Mouse (Mus musculus) c-Kit-positive CD71-positive TER-119-positive erythroid progenitor cells, embryonic 14.5 days (primary cell): Measurements from ENCODE around the gene Kcnj12.

ENCODE experiments used
- DNase-seq: peaks from one replicate; pipeline ENCODE4 v3.0.0-alpha.2; 2013; ENCODE audit warnings: low spot score

The Kcnj12 gene

GRCm38 (mm10) chr11:61111472-61111871 is 89.1 kb downstream of the Kcnj12 start:
- DNase-seq: no peak

- no peak for DNase-seq
Measured at GRCm38 (mm10) chr11:61112323-61112995, 90.1 kb downstream of the Kcnj12 start.

- DNase-seq: no peak
Measured at GRCm38 (mm10) chr11:61116226-61116625, 93.9 kb downstream of the Kcnj12 start.

DNA sequence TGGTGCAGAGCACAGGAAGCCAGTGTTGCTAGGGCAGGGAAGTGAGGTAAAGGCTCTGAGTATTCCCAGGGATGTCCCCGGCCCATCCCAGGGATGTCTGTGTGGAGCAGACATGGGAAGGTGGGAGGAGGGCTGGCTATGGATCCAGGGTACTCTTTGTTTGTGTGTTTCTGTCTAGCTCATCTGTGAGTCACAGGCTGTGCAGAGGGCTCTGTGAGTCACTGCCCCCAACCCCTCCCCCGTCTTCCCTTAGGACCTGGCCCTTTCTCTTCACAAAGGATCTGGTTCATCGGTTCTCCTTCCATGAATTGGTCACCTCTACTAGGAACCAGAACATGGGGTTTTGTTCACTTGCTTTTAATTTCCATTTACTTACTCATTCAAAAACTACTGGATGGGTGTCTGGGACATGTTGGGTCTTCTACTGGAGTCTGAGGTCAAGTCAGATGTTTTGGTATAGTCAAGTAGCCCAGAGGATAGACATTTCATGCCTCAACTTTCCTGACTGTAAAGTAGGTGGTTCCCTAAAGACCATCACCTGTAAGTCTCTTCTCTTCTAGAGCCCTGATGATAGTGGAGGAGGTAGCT is 97.7 kb downstream of the Kcnj12 start:
- no peak for DNase-seq
